Mouse (Mus musculus): ENCODE results near the gene Tirap.
"Not testable (repeated sequence)": the region's sequence is repeated elsewhere in the genome, so short reads cannot be mapped to it uniquely, and the experiment has no call there.

Gene Tirap

GRCm38 (mm10) chr9:35152923-35153322, 47.2 kb downstream of the Tirap start:
- DNase-seq (ENCODE audit: low read depth, low spot score) = no peak

- not testable (repeated sequence) for DNase-seq (ENCODE audit: low read depth, low spot score)
Observed at GRCm38 (mm10) chr9:35148822-35149221, 51.3 kb downstream of the Tirap start.

- DNase-seq (ENCODE audit: low read depth, low spot score) = not testable (repeated sequence)
Observed at GRCm38 (mm10) chr9:35147261-35147660, 52.8 kb downstream of the Tirap start.

- no peak for DNase-seq (ENCODE audit: low read depth, low spot score)
Observed at GRCm38 (mm10) chr9:35145829-35146228, 54.3 kb downstream of the Tirap start.

GRCm38 (mm10) chr9:35145118-35145517, 55.0 kb downstream of the Tirap start:
- no peak for DNase-seq (ENCODE audit: low read depth, low spot score)

GRCm38 (mm10) chr9:35142221-35142620, 57.9 kb downstream of the Tirap start:
- DNase-seq (ENCODE audit: low read depth, low spot score) = no peak

- DNase-seq (ENCODE audit: low read depth, low spot score) = no peak
Observed at GRCm38 (mm10) chr9:35139231-35139744, 60.8 kb downstream of the Tirap start.

- DNase-seq (ENCODE audit: low read depth, low spot score) = no peak
Observed at GRCm38 (mm10) chr9:35138029-35138428, 62.1 kb downstream of the Tirap start.

- DNase-seq (ENCODE audit: low read depth, low spot score) = no peak
Observed at GRCm38 (mm10) chr9:35135575-35135974, 64.5 kb downstream of the Tirap start.
